Mouse (Mus musculus) embryonic facial prominence, embryonic 14.5 days (tissue): ENCODE results near the gene H2al1k. TPM values are rescaled to one million over a fixed set of nuclear protein-coding genes. Genes with fewer than 3 reads are reported as not detected.
"Not testable (repeated sequence)": the region's sequence is repeated elsewhere in the genome, so short reads cannot be mapped to it uniquely, and the experiment has no call there.

Experiments
- ATAC-seq: fragments of 200-750 bp; cut with Nextera tagmentation; 2 replicates; pipeline ENCODE4 v1.8.0; 2017; ENCODE audit warnings: low read depth, moderate number of reproducible peaks, moderate TSS enrichment
- DNase-seq: peaks from one replicate; pipeline ENCODE4 v3.0.0-alpha.2; 2015; ENCODE audit warnings: low spot score
- H3K27ac ChIP-seq: fragments of 300-500 bp; sonication (generic); replicated peaks from 2 replicates; pipeline ENCODE4 v1.5.1; 2014; ENCODE audit warnings: low read depth, mild to moderate bottlenecking, low read length, moderate library complexity
- H3K27me3 ChIP-seq: fragments of 300-500 bp; sonication (generic); replicated peaks from 2 replicates; pipeline ENCODE4 v1.6.1; 2014; ENCODE audit warnings: low read length; ENCODE audit not compliant: control insufficient read depth, insufficient read depth
- H3K36me3 ChIP-seq: fragments of 300-500 bp; sonication (generic); 2 replicates; pipeline ENCODE4 v1.6.1; 2014; ENCODE audit warnings: low read length, mixed read lengths; ENCODE audit not compliant: control insufficient read depth, insufficient read depth
- H3K4me1 ChIP-seq: fragments of 300-500 bp; sonication (generic); 2 replicates; pipeline ENCODE4 v1.6.1; 2014; ENCODE audit warnings: antibody characterized with exemption, low read length; ENCODE audit not compliant: control insufficient read depth, insufficient read depth
- H3K4me2 ChIP-seq: fragments of 300-500 bp; sonication (generic); 2 replicates; pipeline ENCODE4 v1.6.1; 2014; ENCODE audit warnings: low read depth, mild to moderate bottlenecking, low read length, moderate library complexity, mixed read lengths
- H3K4me3 ChIP-seq: fragments of 300-500 bp; sonication (generic); 2 replicates; pipeline ENCODE4 v1.5.1; 2014; ENCODE audit warnings: low read depth, mild to moderate bottlenecking, low read length
- H3K9ac ChIP-seq: fragments of 300-500 bp; sonication (generic); 2 replicates; pipeline ENCODE4 v1.6.1; 2014; ENCODE audit warnings: low read depth, mild to moderate bottlenecking, low read length, moderate library complexity, mixed read lengths
- H3K9me3 ChIP-seq: fragments of 300-500 bp; sonication (generic); 2 replicates; pipeline ENCODE4 v1.6.1; 2016; ENCODE audit warnings: low read length; ENCODE audit not compliant: control insufficient read depth
- WGBS: fragments of 180-500 bp; shearing (Covaris S2); extraction: QIAGEN DNeasy Blood & Tissue Kit; methylation state at CpG from one replicate; pipeline ENCODE4 v1.1.7; 2014; 5-methylcytosine and 5-hydroxymethylcytosine counted together
- polyA plus RNA-seq: library from polyadenylated mRNA; unstranded; fragments of >200 nt; fragmentation: Nextera tagmentation; extraction: Ambion mirVana; gene quantifications from 2 replicates; pipeline ENCODE4 v1.2.1, GENCODE M21; 2014

The H2al1k gene
- not detected in 2 replicates for polyA plus RNA-seq

DNA sequence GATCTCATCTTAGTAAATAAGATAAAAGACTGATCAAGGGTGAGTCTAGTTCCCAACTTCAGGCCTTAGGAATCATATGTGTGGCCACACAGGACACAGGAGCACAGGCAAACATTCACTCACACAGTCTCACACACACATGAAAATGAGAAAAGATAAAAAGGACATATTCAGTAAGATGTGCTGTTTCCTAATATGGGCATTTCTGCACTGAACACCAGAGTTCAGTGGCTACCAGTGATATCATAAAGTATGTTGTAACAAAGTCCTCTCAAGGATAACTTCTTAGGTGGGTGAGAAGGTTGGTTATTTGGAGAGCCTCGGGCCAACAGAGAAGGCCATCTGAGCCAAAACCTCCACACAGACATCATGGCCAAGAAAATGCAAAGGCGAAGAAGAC lies at the start of gene H2al1k:
Gene H2al1k, plus strand, starts transcription at position 301 of the 400 bp plus-strand sequence.
- not testable (repeated sequence) for ATAC-seq, DNase-seq
- no CpG with 5 or more reads among the region's 2 CpGs for WGBS

DNA sequence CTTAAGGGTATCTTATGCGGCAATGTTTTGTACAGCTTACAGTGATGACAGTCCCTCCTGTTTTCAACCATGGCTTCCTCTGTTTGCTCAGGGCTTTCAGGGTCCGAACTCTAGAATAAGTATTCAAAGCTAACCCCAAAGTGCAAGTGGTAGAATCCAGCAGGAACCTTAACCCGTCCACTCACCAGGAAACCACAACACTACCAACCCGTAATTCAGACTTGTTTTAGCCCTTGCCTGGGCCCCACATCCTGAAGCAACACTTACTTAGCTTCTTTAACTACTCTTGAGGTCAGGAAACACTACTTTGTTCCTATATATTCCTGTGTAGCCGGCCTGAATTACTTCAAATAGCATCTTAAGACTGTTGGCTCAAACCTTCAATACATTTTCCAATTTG lies 47.6 kb upstream of the H2al1k start:
- H3K9me3 ChIP-seq = no peaks in the 10 kb centered on the region
- 80% methylated on average over 5 of the region's 5 CpGs for WGBS
- H3K27ac ChIP-seq = no peak overlapping the region
- no peak overlapping the region for H3K4me3 ChIP-seq
- no peak overlapping the region for H3K4me2 ChIP-seq
- no peaks in the 10 kb centered on the region for H3K27me3 ChIP-seq
- ATAC-seq (no peak), DNase-seq (no peak)
- no peak overlapping the region for H3K9ac ChIP-seq
- no peaks in the 10 kb centered on the region for H3K4me1 ChIP-seq
- no peaks in the 10 kb centered on the region for H3K36me3 ChIP-seq

More for the DNA sequence above, at the start of gene H2al1k:
- H3K27me3 ChIP-seq, H3K27ac ChIP-seq, H3K36me3 ChIP-seq, H3K4me1 ChIP-seq, H3K4me3 ChIP-seq, H3K9ac ChIP-seq, H3K9me3 ChIP-seq, H3K4me2 ChIP-seq: not testable (repeated sequence)

- H3K9ac ChIP-seq = no peak overlapping the region
- H3K4me1 ChIP-seq = no peaks in the 10 kb centered on the region
- H3K27ac ChIP-seq = no peak overlapping the region
- no peak for DNase-seq
- 81% methylated on average over 1 of the region's 1 CpGs for whole genome bisulfite sequencing
- H3K27me3 ChIP-seq = no peaks in the 10 kb centered on the region
- no peak for ATAC-seq
- no peaks in the 10 kb centered on the region for H3K36me3 ChIP-seq
- no peak overlapping the region for H3K4me2 ChIP-seq
- no peak overlapping the region for H3K4me3 ChIP-seq
- H3K9me3 ChIP-seq = no peaks in the 10 kb centered on the region
Observed at GRCm38 (mm10) chrX:9303455-9303854, 47.0 kb upstream of the H2al1k start.

DNA sequence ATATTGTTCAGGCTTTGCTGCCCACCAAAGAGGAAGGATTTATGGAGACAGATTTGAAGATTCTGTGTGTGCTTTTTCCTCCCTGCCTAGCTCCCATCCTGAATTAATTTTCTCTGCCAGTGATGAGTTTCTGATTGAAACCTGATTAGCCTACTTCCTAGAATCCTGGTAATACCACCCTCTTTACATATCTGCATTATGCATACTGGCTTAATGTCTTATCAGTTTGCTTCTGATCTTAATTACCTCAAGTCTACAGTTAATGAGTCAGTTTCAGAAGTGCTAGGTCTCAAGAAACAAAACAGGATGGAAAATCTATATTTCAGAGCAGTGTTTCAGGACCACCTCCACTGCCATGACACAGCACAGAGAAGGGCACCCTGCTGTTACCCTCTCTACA lies 34.0 kb upstream of the H2al1k start:
- not testable (repeated sequence) for H3K4me1 ChIP-seq, H3K27ac ChIP-seq, H3K4me3 ChIP-seq, H3K4me2 ChIP-seq, H3K36me3 ChIP-seq, DNase-seq, ATAC-seq, H3K9ac ChIP-seq, H3K27me3 ChIP-seq, H3K9me3 ChIP-seq

DNA sequence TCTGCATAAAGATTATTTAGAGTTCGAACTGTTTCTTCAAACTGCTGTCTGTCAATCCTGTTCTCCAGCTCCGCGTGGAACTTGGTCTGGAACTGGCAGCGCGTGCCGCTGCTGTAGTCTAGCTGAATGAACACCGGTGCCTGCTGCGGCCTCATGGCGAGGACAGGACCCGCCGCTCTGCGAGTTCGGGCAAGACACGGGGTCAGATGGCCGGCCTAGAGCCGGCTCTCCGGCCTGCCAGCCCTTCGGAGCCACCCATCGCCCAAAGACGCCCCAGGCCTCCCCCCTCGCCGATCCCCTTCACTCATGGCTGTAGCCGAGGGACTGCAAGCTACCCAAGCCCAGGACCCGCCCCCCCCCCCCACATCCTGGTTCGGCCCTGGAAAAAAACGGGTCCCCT lies 22.5 kb upstream of the H2al1k start:
- H3K9me3 ChIP-seq, H3K27me3 ChIP-seq, H3K4me2 ChIP-seq, H3K4me1 ChIP-seq, H3K27ac ChIP-seq, DNase-seq, ATAC-seq, H3K9ac ChIP-seq, H3K4me3 ChIP-seq, H3K36me3 ChIP-seq: not testable (repeated sequence)
- 87% methylated on average over 13 of the region's 26 CpGs for WGBS

DNA sequence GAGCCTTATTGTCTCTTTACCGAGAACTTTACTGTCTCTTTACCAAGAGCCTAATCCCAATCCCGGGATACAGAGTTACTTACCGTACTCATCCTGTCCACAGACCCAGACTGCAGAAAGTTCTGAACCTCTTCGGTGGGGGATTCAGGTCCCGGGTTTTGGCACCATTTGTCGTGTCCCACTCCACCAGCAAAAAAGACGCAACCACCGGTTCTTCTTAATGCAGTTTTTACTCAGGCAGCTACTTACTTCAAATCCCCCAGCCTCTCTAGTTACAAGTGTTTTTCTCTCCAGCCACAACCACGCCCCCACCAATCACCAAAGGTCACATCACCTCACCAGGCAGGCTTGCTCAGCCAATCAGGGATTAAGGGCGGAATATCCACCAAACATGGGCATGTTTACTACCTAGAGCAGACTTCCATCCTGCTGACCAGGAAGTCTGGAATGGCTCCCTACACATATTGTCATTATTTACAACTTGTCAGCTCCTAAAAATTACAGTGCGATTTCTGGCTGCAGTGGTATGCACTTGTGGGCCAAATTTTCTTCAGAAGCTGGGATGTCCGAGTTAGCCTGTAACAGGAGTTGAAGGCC lies 18.0 kb upstream of the H2al1k start:
- H3K9me3 ChIP-seq, ATAC-seq: not testable (repeated sequence)

GRCm38 (mm10) chrX:9333035-9333434 lies 17.4 kb upstream of the H2al1k start:
- DNase-seq, ATAC-seq: not testable (repeated sequence)
- WGBS = 55% methylated on average over 1 of the region's 2 CpGs

More for the DNA sequence above, 18.0 kb upstream of the H2al1k start:
- not testable (repeated sequence) for H3K27me3 ChIP-seq, H3K36me3 ChIP-seq, H3K27ac ChIP-seq, H3K4me1 ChIP-seq, H3K9ac ChIP-seq, DNase-seq, H3K4me3 ChIP-seq, H3K4me2 ChIP-seq
- WGBS = 84% methylated on average over 11 of the region's 12 CpGs

GRCm38 (mm10) chrX:9334996-9335395 lies 15.4 kb upstream of the H2al1k start:
- H3K36me3 ChIP-seq, H3K27ac ChIP-seq, DNase-seq, H3K4me3 ChIP-seq, H3K4me2 ChIP-seq, H3K4me1 ChIP-seq, H3K9me3 ChIP-seq, ATAC-seq, H3K9ac ChIP-seq, H3K27me3 ChIP-seq: not testable (repeated sequence)
- 33% methylated on average over 1 of the region's 1 CpGs for WGBS

More at GRCm38 (mm10) chrX:9333035-9333434, 17.4 kb upstream of the H2al1k start:
- not testable (repeated sequence) for H3K27me3 ChIP-seq, H3K4me1 ChIP-seq, H3K27ac ChIP-seq, H3K9me3 ChIP-seq, H3K4me2 ChIP-seq, H3K4me3 ChIP-seq, H3K9ac ChIP-seq, H3K36me3 ChIP-seq

GRCm38 (mm10) chrX:9374012-9374411 lies 23.6 kb downstream of the H2al1k start:
- H3K4me1 ChIP-seq, H3K9ac ChIP-seq, H3K4me2 ChIP-seq, H3K27me3 ChIP-seq, H3K4me3 ChIP-seq, H3K36me3 ChIP-seq, ATAC-seq, H3K9me3 ChIP-seq, DNase-seq, H3K27ac ChIP-seq: not testable (repeated sequence)
- WGBS = 67% methylated on average over 1 of the region's 2 CpGs
